Mouse (Mus musculus) midbrain, embryonic 14.5 days (tissue): ENCODE data around the gene Gm281. TPM values are rescaled to one million over a fixed set of nuclear protein-coding genes. Genes with fewer than 3 reads are reported as not detected.

Experiments
- ATAC-seq: fragments of 200-750 bp; cut with Nextera tagmentation; 2 replicates; pipeline ENCODE4 v1.8.0; 2017; ENCODE audit warnings: moderate number of reproducible peaks, moderate library complexity; ENCODE audit not compliant: low FRiP score, low TSS enrichment
- DNase-seq: peaks from one replicate; pipeline ENCODE4 v3.0.0-alpha.2; 2015
- H3K27ac ChIP-seq: fragments of 300-500 bp; sonication (generic); replicated peaks from 2 replicates; pipeline ENCODE4 v1.5.1; 2014; ENCODE audit warnings: mild to moderate bottlenecking, low read depth, low read length, moderate library complexity
- H3K27me3 ChIP-seq: fragments of 300-500 bp; sonication (generic); 2 replicates; pipeline ENCODE4 v1.6.1; 2014; ENCODE audit warnings: low read length, control low read depth, mixed read lengths; ENCODE audit not compliant: control insufficient read depth, insufficient read depth
- H3K36me3 ChIP-seq: fragments of 300-500 bp; sonication (generic); 2 replicates; pipeline ENCODE4 v1.6.1; 2014; ENCODE audit warnings: low read length, control low read depth; ENCODE audit not compliant: control insufficient read depth, insufficient read depth
- H3K4me1 ChIP-seq: fragments of 300-500 bp; sonication (generic); 2 replicates; pipeline ENCODE4 v1.6.1; 2014; ENCODE audit warnings: mild to moderate bottlenecking, antibody characterized with exemption, low read length, control low read depth; ENCODE audit not compliant: control insufficient read depth, insufficient read depth
- H3K4me2 ChIP-seq: fragments of 300-500 bp; sonication (generic); 2 replicates; pipeline ENCODE4 v1.6.1; 2014; ENCODE audit warnings: mild to moderate bottlenecking, low read length, moderate library complexity
- H3K4me3 ChIP-seq: fragments of 300-500 bp; sonication (generic); replicated peaks from 2 replicates; pipeline ENCODE4 v1.5.1; 2014; ENCODE audit warnings: low read depth, low read length
- H3K9ac ChIP-seq: fragments of 300-500 bp; sonication (generic); replicated peaks from 2 replicates; pipeline ENCODE4 v1.6.1; 2014; ENCODE audit warnings: mild to moderate bottlenecking, low read length, moderate library complexity
- H3K9me3 ChIP-seq: fragments of 300-500 bp; sonication (generic); 2 replicates; pipeline ENCODE4 v1.6.1; 2016; ENCODE audit warnings: low read length, control low read depth, mixed read lengths; ENCODE audit not compliant: control insufficient read depth
- WGBS: fragments of 180-500 bp; shearing (Covaris S2); extraction: QIAGEN DNeasy Blood & Tissue Kit; methylation state at CpG from one replicate; pipeline ENCODE4 v1.1.7; 2014; 5-methylcytosine and 5-hydroxymethylcytosine counted together
- microRNA-seq: library from miRNA; unstranded; fragments of <30 nt; microRNA quantifications from one replicate; pipeline ENCODE4, GENCODE M21; 2016
- polyA plus RNA-seq: library from polyadenylated mRNA; unstranded; fragments of >200 nt; fragmentation: Nextera tagmentation; extraction: Ambion mirVana; gene quantifications from 2 replicates; pipeline ENCODE4 v1.2.1, GENCODE M21; 2014

Gene Gm281
- polyA plus RNA-seq, 1 experiment from 2014 or later, result not detected

- no peaks in the 10 kb centered on the region for H3K27me3 ChIP-seq
- H3K36me3 ChIP-seq, result no peaks in the 10 kb centered on the region
- H3K4me3 ChIP-seq, result no peak overlapping the region
- no peaks in the 10 kb centered on the region for H3K9me3 ChIP-seq
- no peak for DNase-seq
- H3K4me1 ChIP-seq, result no peaks in the 10 kb centered on the region
- no peak overlapping the region for H3K27ac ChIP-seq
- no peak overlapping the region for H3K4me2 ChIP-seq
- WGBS, result 61% methylated on average over 4 of the region's 6 CpGs
- ATAC-seq, result no peak
- no peak overlapping the region for H3K9ac ChIP-seq
These were observed 135.9 kb downstream of the Gm281 start for GRCm38 (mm10) chr14:13778383-13778782.

GRCm38 (mm10) chr14:13771163-13771562 is 143.1 kb downstream of the Gm281 start:
- no peaks in the 10 kb centered on the region for H3K9me3 ChIP-seq
- no peak overlapping the region for H3K9ac ChIP-seq
- H3K4me2 ChIP-seq, result no peak overlapping the region
- H3K4me1 ChIP-seq, result peaks cover 12% of the 10 kb centered on the region
- H3K36me3 ChIP-seq, result no peaks in the 10 kb centered on the region
- no peak overlapping the region for H3K4me3 ChIP-seq
- no peak for DNase-seq
- no peak overlapping the region for H3K27ac ChIP-seq
- no peak for ATAC-seq
- 60% methylated on average over 2 of the region's 2 CpGs for WGBS
- H3K27me3 ChIP-seq, result no peaks in the 10 kb centered on the region

GRCm38 (mm10) chr14:13770686-13771085 is 143.6 kb downstream of the Gm281 start:
- ATAC-seq (peak; percentile 71; the same call in 1 of the 2 replicates), DNase-seq (peak; percentile 69)
- peak overlapping the region; percentile 34; the same call in 1 of the 2 replicates for H3K27ac ChIP-seq
- H3K4me1 ChIP-seq, result peaks cover 12% of the 10 kb centered on the region
- 0% methylated on average over 1 of the region's 1 CpGs for WGBS
- no peaks in the 10 kb centered on the region for H3K27me3 ChIP-seq
- no peak overlapping the region for H3K4me3 ChIP-seq
- H3K4me2 ChIP-seq, result no peak overlapping the region
- H3K9me3 ChIP-seq, result no peaks in the 10 kb centered on the region
- no peak overlapping the region for H3K9ac ChIP-seq
- H3K36me3 ChIP-seq, result no peaks in the 10 kb centered on the region

Small RNA genes lying within 50 kb of the gene (microRNA-seq; reads per million reads assigned to microRNA genes)
- not detected for gene Gm27506

Other genes with a start within 250 kb of the Gm281 start
- gene Sntn, start 243.6 kb downstream of the Gm281 start, polyA plus RNA-seq, result not detected in 2 replicates
- 4.2 and 4.6 TPM in 2 replicates for gene Atxn7, start 47.0 kb upstream of the Gm281 start, polyA plus RNA-seq
- gene Thoc7, start 47.4 kb upstream of the Gm281 start, polyA plus RNA-seq, result 198 and 218 TPM in 2 replicates
- 240 and 278 TPM in 2 replicates for gene Psmd6, start 206.5 kb upstream of the Gm281 start, polyA plus RNA-seq